Mouse (Mus musculus) small intestine, adult 2 months (tissue): Measurements from ENCODE around the gene Ctss. TPM values are rescaled to one million over a fixed set of nuclear protein-coding genes. Genes with fewer than 3 reads are reported as not detected.

Source experiments
- H3K27ac ChIP-seq: fragments of 200-500 bp; 2 replicates; pipeline ENCODE4 v1.5.1; 2012; ENCODE audit warnings: low read depth, low read length, control low read depth, inconsistent platforms; ENCODE audit not compliant: insufficient read depth
- H3K27me3 ChIP-seq: fragments of 200-500 bp; 2 replicates; pipeline ENCODE4 v1.6.1; 2012; ENCODE audit warnings: mild to moderate bottlenecking, moderate library complexity, low read length, inconsistent platforms; ENCODE audit not compliant: control insufficient read depth, insufficient read depth
- H3K36me3 ChIP-seq: fragments of 200-500 bp; 2 replicates; pipeline ENCODE4 v1.6.1; 2012; ENCODE audit warnings: mild to moderate bottlenecking, low read length, control low read depth, inconsistent platforms; ENCODE audit not compliant: control insufficient read depth, insufficient read depth
- H3K4me1 ChIP-seq: fragments of 200-500 bp; 2 replicates; pipeline ENCODE4 v1.6.1; 2012; ENCODE audit warnings: low read length, inconsistent platforms, mixed read lengths; ENCODE audit not compliant: control insufficient read depth, insufficient read depth, insufficient read length
- H3K4me3 ChIP-seq: fragments of 200-500 bp; 2 replicates; pipeline ENCODE4 v1.5.1; 2012; ENCODE audit warnings: low read depth, mild to moderate bottlenecking, control low read depth, inconsistent platforms, low read length, moderate library complexity
- CTCF ChIP-seq: fragments of 200-500 bp; IDR thresholded peaks from 2 replicates; pipeline ENCODE4 v1.5.1; 2012; ENCODE audit warnings: low read depth, mild to moderate bottlenecking, control low read depth, inconsistent platforms, low read length, moderate library complexity, mixed read lengths; ENCODE audit not compliant: insufficient replicate concordance, insufficient read length; ENCODE audit errors: extremely low read depth
- POLR2A ChIP-seq: fragments of 200-500 bp; IDR thresholded peaks from 2 replicates; pipeline ENCODE4 v1.6.1; 2012; ENCODE audit warnings: low read depth, mild to moderate bottlenecking, control low read depth, inconsistent platforms, low read length, moderate library complexity
- WGBS: fragments of 180-500 bp; shearing (Covaris S2); methylation state at CpG from one replicate; pipeline ENCODE4 v1.1.7; 2018; 5-methylcytosine and 5-hydroxymethylcytosine counted together
- polyA plus RNA-seq: library from polyadenylated mRNA; depleted of rRNA; stranded (reverse); fragments of >200 nt; gene quantifications from 2 replicates; pipeline ENCODE4 v1.2.3, GENCODE M21; 2012

Ctss gene
- polyA plus RNA-seq, 1 experiment = 26.7 TPM

DNA sequence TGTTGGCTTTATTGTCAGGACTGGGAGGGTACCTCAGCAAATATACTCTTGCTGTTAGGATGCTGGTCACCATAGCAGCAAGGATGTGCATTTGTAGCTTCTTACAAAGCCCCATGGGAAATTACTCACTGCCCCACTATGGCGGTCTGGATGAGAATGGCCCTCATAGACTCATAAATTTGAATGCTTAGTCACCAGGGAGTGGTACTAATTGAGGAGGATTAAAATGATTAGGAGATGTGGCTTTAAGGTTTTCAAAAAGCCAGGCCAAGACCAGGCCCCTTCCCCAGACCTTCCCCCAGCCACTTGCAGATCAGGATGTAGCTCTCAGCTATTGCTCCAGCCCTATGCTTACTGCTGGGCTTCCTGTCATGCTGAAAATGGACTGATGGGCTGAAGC, 23.6 kb downstream of the Ctss start:
- Histone ChIP-seq H3K36me3 (peaks cover 23% of the 10 kb centered on the region), H3K4me1 (no peaks in the 10 kb centered on the region; the same call in 1 of the 2 replicates), H3K4me3 (no peak overlapping the region), H3K27me3 (no peaks in the 10 kb centered on the region), H3K27ac (no peak overlapping the region)
- WGBS = 86% methylated on average over 1 of the region's 1 CpGs
- no peak for TF ChIP-seq CTCF

DNA sequence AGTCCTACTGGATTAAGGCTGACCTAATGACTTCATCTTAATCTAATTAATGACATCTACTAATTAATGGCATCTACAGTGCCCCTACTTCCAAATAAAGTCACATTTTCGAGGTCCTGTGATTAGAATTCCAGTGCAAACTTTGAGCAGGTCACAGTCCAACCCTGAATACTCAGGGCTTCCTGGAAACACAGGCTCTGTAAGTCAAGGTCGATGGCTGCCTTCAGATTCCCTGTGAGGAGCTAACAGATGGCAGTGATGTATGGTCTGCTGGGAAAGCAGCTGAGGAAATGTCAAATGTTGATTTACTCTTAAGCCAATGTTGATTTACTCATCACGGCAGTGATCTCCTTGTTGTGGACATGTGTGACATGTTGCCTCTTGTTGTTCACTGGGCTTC, 27.4 kb downstream of the Ctss start:
- no peak for TF ChIP-seq POLR2A
- TF ChIP-seq CTCF = no peak
- Histone ChIP-seq H3K4me3 (no peak overlapping the region), H3K4me1 (no peaks in the 10 kb centered on the region; the same call in 1 of the 2 replicates), H3K27ac (no peak overlapping the region; the same call in 1 of the 2 replicates), H3K36me3 (peaks cover 7% of the 10 kb centered on the region), H3K27me3 (no peaks in the 10 kb centered on the region)
- WGBS = 30% methylated on average over 3 of the region's 3 CpGs

DNA sequence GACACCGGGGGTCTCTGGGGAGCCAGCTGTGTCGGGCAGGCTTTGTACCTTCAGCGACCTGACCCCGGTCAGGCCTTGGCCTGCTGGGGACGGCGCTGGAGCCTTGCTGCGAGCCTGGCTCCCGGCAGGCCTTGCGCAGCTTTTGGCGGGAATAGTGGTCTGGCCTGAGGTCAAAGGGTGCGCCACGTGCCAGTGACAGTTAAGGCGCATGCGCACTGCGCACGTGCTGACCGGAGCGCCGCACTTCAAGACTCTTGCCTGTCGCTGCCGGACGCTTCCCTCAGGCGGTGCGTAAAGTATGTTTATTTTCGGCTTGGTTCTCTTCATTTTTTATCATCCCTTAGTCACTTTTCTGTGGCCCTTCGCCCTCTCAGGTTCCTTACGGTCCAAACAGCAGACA, 32.9 kb downstream of the Ctss start, which contains the start of gene Hormad1:
TSS of gene Hormad1 (plus strand) at position 241 of the 400 bp plus-strand sequence.
- Histone ChIP-seq H3K4me3 (no peak within 1 kb of the TSS), H3K27ac (no peak within 1 kb of the TSS), H3K27me3 (no peaks in the 10 kb centered on the region), H3K36me3 (0 out of 2 replicates have a peak, but pooled peaks cover 1% of the 10 kb centered on the region), H3K4me1 (no peaks in the 10 kb centered on the region)
- WGBS = 90% methylated on average over 27 of the region's 27 CpGs
- no peak for TF ChIP-seq CTCF
- no peak for TF ChIP-seq POLR2A

DNA sequence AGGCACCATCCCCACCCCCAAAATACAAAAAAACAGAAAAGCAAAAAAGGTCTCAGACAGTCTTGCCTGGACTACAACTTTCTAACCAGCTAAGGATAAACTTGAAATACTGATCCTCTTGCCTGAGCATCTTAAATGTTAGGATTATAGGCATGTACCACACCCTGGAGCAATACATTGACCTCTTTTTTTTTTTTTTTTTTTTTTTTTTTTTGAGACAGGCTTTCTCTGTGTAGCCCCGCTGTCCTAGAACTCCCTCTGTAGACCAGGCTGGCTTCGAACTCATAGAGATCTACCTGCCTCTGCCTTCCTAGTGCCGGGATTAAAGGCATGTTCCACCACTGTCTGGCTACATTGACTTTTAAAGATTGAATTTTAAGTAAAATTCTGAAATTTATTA, 34.2 kb downstream of the Ctss start:
- H3K27me3 ChIP-seq = no peaks in the 10 kb centered on the region
- no peaks in the 10 kb centered on the region for H3K4me1 ChIP-seq
- H3K4me3 ChIP-seq = no peak overlapping the region
- H3K36me3 ChIP-seq = no peaks in the 10 kb centered on the region
- TF ChIP-seq CTCF (no peak), POLR2A (no peak)
- H3K27ac ChIP-seq = no peak overlapping the region
- 90% methylated on average over 3 of the region's 3 CpGs for WGBS

DNA sequence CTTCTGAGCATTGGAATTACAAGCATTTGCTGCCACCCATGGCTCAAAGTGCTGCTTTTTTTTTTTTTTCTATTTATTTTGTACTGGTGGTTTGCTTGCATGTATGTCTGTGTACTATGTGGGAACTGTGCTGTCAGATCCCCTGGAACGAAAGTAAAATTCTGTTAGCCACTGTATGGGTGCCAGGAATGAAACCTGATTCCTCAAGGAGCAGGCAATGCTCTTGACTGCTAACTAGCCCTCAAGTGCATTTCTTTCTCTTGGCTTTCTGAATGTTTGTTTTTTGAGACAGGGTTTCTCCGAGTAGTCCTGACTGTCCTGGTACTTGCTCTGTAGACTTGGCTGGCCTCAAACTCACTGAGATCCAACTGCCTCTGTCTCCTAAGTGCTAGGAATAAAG, 35.2 kb downstream of the Ctss start:
- no peaks in the 10 kb centered on the region for H3K27me3 ChIP-seq
- no peak overlapping the region for H3K4me3 ChIP-seq
- WGBS = 67% methylated on average over 2 of the region's 2 CpGs
- H3K36me3 ChIP-seq = no peaks in the 10 kb centered on the region
- H3K4me1 ChIP-seq = no peaks in the 10 kb centered on the region
- TF ChIP-seq CTCF (no peak), POLR2A (no peak)
- no peak overlapping the region for H3K27ac ChIP-seq

DNA sequence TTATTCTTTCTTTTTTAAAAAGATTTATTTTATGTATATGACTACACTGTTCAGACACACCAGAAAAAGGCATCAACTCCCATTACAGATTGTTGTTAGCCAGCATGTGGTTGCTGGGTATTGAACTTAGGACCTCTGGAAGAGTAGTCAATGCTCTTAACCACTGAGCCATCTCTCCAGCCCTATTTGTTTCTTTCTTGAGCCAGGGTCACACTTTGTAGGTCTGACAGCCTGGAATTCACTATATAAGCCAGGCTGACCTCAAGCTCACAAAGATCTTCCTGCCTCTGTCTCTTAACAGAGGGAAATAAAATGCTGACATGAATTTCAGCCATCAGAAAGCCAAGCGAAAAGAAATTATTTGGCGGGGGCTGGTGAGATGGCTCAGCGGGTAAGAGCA, 43.0 kb downstream of the Ctss start:
- H3K36me3 ChIP-seq = no peaks in the 10 kb centered on the region
- no peak overlapping the region for H3K27ac ChIP-seq
- H3K4me3 ChIP-seq = no peak overlapping the region
- H3K27me3 ChIP-seq = no peaks in the 10 kb centered on the region
- H3K4me1 ChIP-seq = no peaks in the 10 kb centered on the region
- TF ChIP-seq CTCF (no peak), POLR2A (no peak)
- 92% methylated on average over 3 of the region's 3 CpGs for WGBS

DNA sequence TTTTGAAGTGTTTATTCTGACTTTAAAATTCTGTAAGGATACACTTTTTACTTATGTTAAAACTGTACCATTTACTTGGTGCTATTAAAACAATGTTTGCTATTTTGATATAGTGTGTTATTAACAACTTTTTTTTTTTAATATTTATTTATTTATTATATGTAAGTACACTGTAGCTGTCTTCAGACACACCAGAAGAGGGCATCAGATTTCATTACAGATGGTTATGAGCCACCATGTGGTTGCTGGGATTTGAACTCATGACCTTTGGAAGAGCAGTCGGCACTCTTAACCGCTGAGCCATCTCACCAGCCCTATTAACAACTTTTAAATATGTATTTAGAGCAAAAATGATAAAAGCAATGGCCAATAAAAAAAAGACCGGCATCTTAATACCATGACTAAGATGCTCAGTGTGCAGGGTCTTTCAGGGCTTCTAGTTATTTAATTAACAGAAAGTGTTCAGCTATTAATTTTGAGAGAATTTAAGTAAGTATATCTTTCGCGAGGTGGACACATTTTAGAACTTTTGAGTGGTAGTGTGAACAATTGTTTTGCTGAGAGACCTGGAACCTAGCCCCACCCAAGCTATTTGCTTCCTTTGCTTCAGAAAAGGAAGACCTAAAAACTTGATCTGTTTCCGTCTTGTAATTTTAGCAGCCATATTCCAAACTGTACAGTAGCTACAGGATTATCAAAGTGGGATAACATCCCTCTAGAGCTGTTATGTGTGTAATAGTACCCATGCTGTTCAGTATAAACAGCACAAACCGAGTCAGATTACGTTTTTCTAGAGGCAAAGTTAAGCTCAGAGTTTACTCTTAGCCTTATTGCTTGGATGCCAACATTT, 61.4 kb downstream of the Ctss start:
- Histone ChIP-seq H3K27me3 (no peaks in the 10 kb centered on the region), H3K27ac (peak overlapping the region; percentile 40; the same call in 1 of the 2 replicates), H3K4me1 (0 out of 2 replicates have a peak, but pooled peaks cover 1% of the 10 kb centered on the region), H3K36me3 (peaks cover 14% of the 10 kb centered on the region), H3K4me3 (no peak overlapping the region)
- 25% methylated on average over 8 of the region's 8 CpGs for whole genome bisulfite sequencing
- TF ChIP-seq CTCF (no peak), POLR2A (no peak)
